Mouse (Mus musculus) urinary bladder, adult 2 months (tissue): ENCODE results near the gene Spata2l. TPM values are rescaled to one million over a fixed set of nuclear protein-coding genes. Genes with fewer than 3 reads are reported as not detected.
"Not testable (repeated sequence)": the region's sequence is repeated elsewhere in the genome, so short reads cannot be mapped to it uniquely, and the experiment has no call there.

Experiments used
- DNase-seq: peaks from one replicate; pipeline ENCODE4 v3.0.0; 2022; ENCODE audit warnings: low spot score
- polyA plus RNA-seq: library from polyadenylated mRNA; depleted of rRNA; stranded (reverse); fragments of >200 nt; gene quantifications from 2 replicates; pipeline ENCODE4 v1.2.3, GENCODE M21; 2012

Gene Spata2l
- polyA plus RNA-seq, 1 experiment: 4.3 TPM

GRCm38 (mm10) chr8:123247748-123248147, 11.7 kb upstream of the Spata2l start:
- no peak for DNase-seq

- no peak for DNase-seq
Observed at GRCm38 (mm10) chr8:123245543-123245942, 9.5 kb upstream of the Spata2l start.

GRCm38 (mm10) chr8:123244382-123244781, 8.3 kb upstream of the Spata2l start:
- no peak for DNase-seq

DNA sequence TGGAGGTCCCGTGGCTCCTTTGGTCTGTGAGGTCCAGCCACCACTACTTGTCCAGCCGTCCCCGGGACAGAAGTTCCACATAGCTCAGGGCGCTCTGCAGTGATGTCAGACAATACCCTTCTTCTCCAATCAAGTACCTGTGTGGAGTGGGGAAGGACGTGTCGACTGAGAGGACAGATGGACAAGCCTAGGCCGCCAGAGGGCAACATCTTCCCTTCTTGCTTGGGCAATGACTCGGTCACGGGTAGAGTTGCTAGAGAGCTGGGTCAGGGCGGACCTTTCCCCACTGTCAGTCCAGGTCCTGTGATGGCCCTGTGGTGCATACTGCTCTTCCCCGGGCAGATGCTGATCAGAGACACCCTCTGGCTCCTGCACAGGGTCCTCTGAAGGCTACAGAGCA, 7.0 kb upstream of the Spata2l start:
- no peak for DNase-seq

DNA sequence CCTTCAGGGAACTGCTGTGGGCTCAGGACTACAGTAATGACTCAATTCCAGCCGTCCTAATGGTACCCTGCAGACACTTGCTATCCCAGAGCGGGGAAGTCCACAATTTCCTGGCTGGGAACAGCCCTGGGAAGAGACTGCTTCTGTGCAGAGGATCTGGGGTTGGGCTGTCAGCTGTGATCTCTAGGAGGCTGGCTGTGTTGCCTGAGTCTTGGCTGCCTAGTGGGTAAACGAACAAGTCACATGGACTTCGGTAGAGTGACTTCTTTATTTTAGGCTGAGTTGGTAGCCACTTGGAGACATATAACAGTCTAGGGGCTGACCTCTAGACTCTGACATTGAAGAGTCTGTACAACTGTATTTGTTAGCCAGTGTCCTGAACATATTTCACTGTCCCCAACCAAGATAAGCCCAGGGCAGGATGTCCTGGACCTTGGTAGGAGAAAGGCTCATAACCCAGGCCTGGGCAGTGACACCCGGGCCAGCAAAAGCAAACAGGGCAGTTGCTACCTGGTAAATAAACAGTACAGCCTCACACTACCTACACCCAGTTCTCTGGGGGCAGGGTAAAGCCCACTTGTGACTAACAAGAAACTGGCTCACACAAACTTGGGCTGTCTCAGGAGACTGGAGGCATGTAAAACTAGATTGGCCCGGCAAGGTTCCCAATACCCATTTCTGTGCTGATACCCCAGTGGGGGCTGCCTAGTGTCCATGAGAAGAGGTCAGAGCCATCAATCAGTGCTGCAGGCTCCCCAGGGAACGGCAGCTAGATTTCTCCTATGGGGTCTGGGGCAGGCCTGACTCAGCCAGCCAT, 6.3 kb upstream of the Spata2l start:
- DNase-seq: no peak

DNA sequence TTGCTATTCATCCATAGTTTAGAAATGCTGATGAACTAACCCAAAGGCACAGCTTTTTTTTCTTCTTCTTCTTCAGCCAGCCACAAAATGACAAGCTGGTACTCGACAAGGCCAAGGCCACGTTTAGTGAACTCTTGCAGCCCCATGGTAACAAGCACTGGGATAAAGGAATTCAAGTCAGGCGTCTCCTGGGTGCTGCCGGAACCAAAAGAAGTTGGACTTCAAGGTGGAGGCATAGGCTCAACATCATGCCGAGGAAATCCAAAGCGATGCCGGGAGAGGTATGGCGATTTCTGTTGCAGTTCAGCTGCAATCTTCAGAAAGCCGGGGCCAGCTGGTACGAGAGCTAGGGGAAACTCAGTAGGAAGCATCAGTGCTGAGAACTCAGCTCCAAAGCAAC, 3.4 kb upstream of the Spata2l start:
- DNase-seq: no peak

DNA sequence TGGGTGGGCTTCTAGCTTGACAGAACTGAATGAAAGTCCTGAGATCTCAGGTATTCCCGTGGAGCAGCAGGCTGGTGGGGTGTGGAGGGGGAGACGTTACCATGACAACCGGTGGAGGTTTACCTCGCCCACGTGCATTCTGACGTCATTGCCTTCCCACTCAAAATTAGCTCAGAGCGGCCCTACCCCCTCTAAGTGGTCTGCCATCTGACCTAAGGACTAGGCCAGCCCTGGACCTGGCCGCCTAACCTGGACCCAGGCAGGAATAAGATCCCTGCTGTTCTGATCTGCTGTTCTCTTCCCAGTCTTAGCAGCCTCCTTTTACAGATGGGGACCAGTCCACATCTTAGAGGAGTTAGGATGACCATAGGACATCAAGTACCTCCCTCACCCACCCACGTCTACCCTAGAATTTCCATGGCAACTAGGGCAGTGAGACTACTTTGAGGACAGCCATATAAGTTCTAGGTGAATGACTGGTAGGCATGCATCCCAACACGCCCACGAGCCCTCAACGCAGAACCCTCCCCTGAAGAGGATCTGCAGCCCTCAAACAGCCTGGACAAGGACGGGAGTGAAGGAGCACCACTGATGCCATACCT, 1.0 kb downstream of the Spata2l start:
- no peak for DNase-seq

- DNase-seq: no peak
Observed at GRCm38 (mm10) chr8:123233760-123234159, 2.3 kb downstream of the Spata2l start.

GRCm38 (mm10) chr8:123233300-123233699, 2.7 kb downstream of the Spata2l start:
- no peak for DNase-seq

DNA sequence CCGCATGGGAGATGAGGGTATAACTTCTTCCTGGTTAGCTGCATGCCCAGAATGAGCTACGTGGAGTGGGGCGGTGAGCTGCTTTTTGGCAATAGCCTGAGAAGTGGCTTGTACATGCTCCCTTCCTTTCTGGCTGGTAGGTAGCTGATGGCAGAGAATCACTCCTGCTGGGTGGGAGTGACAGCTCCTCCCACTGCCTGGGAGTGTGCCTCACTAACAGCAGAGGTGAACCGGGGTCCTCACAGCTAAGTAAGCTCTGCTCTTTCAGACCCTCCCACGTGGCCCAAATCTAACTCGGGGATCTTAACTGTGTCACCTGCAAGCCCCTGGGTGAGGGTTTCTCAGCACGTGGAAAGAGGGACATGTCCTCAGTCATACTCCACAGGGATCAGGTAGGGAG, 3.5 kb downstream of the Spata2l start:
- DNase-seq: no peak

DNA sequence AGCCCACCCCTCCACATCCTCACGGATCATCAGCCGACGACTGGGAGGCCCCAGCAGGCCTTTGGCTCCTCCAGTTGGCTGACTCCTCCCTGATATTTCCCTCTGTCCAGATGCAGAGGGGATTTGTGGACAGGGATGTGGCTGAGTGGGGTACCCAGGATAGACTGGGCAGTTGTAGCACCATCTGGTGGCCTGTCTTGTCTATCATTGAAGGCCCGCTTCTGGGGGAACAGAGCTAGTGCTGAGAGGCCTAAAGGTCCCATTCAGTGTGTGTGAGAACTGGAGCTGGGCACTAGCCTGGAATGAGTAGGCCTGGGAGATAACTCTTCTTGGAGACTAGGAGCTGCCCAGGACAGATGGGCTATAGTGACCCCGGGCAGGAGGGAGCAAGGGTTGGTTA, 4.3 kb downstream of the Spata2l start:
- no peak for DNase-seq

DNA sequence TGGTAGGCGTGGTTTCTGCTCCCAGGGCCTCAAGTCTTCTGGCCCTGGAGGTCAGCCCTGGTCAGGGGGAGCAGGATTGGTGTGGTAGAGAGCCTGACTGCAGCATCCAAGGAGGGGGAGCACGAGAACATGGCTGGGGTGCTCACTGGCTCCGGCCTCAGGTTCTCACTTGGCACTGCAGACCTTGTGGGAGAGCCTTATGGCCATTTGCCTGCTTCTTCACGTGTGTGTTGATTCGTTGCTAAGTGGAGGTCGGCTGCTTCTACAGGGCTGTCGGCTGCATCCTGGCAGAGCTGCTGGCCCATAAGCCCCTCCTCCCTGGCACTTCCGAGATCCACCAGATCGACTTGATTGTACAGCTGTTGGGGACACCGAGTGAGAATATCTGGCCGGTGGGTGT, 5.7 kb downstream of the Spata2l start:
- DNase-seq: not testable (repeated sequence)

- DNase-seq: no peak
Observed at GRCm38 (mm10) chr8:123228416-123228815, 7.6 kb downstream of the Spata2l start.

DNA sequence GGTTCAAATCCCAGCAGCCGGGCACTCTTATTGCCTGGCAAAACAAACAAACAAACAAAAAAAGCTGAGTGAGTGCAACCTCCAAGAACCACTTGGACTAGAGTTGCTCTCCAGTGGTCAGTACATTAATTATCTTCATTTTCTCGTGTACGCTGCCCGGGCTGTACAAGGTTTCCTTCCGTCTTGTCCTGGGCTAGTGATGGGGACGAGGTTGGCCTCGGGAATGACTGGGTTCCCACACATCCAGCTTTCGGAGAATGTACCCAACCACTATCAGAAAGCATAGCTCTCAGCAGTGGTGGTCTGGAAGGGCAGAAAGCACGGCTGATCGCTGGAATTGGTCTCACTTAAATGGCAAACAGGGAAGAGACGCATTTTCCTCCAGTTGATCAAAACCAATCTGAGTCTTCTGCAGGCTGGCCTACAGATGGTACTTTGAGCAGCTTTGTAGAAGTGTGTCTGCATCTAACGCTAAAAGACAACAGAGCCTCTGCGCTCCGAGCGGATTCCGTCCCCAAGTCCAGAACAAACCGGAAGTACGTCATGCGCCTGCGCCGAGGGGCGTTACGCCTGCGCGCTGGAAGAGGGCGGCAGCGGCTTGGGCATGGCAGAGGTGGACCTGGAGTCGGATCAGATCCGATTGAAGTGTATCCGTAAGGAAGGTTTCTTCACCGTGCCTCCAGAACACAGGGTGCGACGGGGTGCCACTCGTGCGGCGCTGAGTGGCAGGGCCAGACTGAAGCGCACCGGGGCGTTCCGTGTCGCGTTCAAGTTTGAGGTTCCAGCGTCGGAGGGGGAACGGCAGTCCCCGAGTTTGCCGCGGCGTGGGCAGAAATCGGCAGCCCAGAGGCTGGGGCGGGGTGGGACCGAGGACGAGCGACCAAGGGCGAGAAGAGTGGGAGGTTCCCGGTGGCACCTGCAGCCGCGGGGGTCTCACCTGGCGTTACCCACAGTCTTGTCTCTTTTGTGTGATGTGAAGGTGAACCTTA, 11.5 kb downstream of the Spata2l start, which contains the start of gene Cdk10:
TSS of gene Cdk10 (plus strand) at position 565 of the 989 bp plus-strand sequence.
- DNase-seq: peak; percentile 90

GRCm38 (mm10) chr8:123220917-123221316, 15.1 kb downstream of the Spata2l start:
- no peak for DNase-seq

- DNase-seq: no peak
Observed at GRCm38 (mm10) chr8:123215430-123215829, 20.6 kb downstream of the Spata2l start.

- no peak for DNase-seq
Observed at GRCm38 (mm10) chr8:123213118-123213772, 22.8 kb downstream of the Spata2l start.

DNA sequence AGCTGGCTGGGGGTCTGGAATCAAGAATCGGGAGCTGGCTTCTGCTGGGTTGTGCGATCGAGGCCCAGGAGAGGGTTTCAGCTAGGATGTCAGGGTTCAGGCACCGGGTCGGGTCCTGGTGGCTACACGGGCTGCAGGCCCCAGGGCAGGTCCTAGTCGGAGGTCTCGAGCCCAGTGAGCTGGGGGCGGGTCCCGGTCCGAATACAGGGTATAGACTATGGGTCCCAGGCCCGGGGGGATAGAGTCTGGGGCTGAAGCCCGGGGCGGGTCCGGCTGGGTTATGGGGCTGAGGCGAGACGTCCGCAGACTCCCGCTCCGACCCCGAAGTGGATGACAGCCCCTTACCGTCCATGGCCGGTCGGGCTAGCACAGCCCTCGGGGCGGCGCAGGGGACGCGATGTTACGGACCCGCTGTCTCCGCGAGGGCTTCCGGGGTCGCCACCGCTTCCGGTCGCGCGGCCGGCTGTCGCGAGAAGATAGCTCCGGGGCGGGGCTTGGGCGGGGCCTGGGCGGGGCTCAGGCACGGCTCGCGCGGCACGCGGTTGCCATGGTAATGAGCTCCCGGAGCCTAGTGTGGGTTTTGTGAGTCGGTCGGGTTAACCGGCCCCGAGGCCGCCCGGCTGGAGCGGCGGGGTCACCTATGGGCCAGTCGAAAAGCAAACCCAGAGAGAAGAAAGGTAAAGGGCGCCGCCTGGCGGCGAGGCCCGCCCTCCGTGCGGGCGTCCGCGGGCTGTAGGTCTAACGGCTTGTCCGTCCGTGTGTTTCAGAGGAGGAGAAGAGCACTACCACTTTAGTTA, 23.5 kb downstream of the Spata2l start, which contains the start of the genes Chmp1a and Spata33:
TSS of gene Chmp1a (minus strand) at position 443 of the 797 bp plus-strand sequence.
TSS of gene Spata33 (plus strand) at position 512 of the 797 bp plus-strand sequence.
- peak; percentile 84 for DNase-seq

GRCm38 (mm10) chr8:123211876-123212275, 24.2 kb downstream of the Spata2l start:
- DNase-seq: no peak

GRCm38 (mm10) chr8:123203571-123203970, 32.5 kb downstream of the Spata2l start:
- no peak for DNase-seq
